Mouse (Mus musculus) megakaryocyte progenitor cell, adult 5-6 weeks (primary cell): ENCODE measurements around the gene Fam160a1. TPM values are rescaled to one million over a fixed set of nuclear protein-coding genes. Genes with fewer than 3 reads are reported as not detected.

ENCODE experiments used
- ATAC-seq: replicated peaks from 2 replicates; pipeline ENCODE4 v1.8.0; 2016; ENCODE audit warnings: mild to moderate bottlenecking, moderate TSS enrichment, inconsistent platforms; ENCODE audit not compliant: poor library complexity
- total RNA-seq, 2 experiments: library from RNA; stranded (forward) in 1 of 2; stranded (reverse) in 1 of 2; fragments of 157-497, 149-512 nt in 1 of 2; fragments of 200-1000 nt in 1 of 2; gene quantifications; 2 replicates each; pipeline versions ENCODE4 v1.2.3 to v1.2.4; 2015 to 2017

Fam160a1 gene
- total RNA-seq, 2 experiments from 2014 or later = not detected

DNA sequence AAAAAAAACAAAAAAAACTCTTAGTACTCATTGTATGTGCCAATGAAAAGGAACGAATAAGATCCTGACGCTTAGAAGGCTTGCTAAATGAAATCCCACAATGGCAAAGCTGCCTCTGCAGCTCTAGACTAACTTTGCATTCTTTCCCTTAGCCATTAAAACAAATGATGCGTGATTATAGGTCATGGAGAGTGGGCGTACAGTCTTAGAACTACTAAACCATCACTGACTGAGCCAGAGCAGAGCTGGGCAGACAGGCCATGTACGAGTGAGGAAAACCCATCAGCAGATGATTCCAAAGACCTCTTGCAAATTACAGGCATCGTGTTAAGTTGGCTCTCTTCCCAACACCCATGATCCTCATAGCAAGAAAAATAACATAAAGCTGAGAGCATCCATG, 10.7 kb upstream of the Fam160a1 start:
- ATAC-seq = no peak

- ATAC-seq = no peak
These were observed 10.2 kb upstream of the Fam160a1 start for GRCm38 (mm10) chr3:85827283-85827682.

- ATAC-seq = no peak
These were observed 3.9 kb upstream of the Fam160a1 start for GRCm38 (mm10) chr3:85820839-85821548.

GRCm38 (mm10) chr3:85819319-85819718, 2.2 kb upstream of the Fam160a1 start:
- ATAC-seq = no peak

GRCm38 (mm10) chr3:85814241-85814640, 2.9 kb downstream of the Fam160a1 start:
- ATAC-seq = no peak

- no peak for ATAC-seq
These were observed 3.7 kb downstream of the Fam160a1 start for GRCm38 (mm10) chr3:85813101-85814014.

DNA sequence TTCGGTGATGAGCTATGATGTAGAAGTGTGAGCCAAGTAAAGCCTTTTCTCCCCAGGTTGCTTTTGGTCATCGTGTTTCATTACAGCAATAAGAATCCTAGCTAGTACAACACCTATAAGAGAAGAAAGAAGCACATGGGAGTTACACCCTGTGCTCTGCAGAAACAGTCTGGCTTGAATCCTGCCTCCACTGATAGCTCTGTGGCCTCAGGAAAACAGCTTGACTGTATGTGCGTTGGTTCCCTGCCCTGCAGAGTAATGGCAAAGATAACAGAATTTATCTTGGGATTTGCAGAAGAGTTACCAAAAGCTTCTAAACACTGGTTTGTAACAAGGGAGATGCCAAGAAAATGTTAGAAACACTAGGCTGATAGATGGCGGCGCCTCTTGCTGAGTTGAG, 5.1 kb downstream of the Fam160a1 start:
- ATAC-seq = no peak

- peak; percentile 60 for ATAC-seq
These were observed 23.9 kb downstream of the Fam160a1 start for GRCm38 (mm10) chr3:85793166-85793565.

DNA sequence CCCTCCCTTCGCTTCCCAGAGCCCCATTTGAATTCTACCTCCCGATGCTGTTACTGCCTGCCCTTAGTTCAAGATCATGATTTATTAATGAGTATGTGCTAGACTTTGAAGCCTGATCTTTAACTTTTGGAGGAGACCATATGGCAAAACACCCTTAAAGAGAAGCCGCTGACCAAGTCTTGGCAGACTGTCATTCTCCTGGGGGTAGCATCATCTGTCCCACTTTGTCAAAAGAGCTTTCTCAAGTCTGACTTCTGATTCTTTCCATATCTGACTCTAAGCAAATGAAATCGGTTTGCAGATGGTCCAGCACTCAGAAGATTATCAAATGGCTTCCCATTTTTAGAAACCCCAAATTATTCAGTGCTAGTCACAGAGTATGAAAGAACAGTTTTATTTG, 27.3 kb downstream of the Fam160a1 start:
- no peak for ATAC-seq

- no peak for ATAC-seq
These were observed 30.6 kb downstream of the Fam160a1 start for GRCm38 (mm10) chr3:85786501-85786900.

DNA sequence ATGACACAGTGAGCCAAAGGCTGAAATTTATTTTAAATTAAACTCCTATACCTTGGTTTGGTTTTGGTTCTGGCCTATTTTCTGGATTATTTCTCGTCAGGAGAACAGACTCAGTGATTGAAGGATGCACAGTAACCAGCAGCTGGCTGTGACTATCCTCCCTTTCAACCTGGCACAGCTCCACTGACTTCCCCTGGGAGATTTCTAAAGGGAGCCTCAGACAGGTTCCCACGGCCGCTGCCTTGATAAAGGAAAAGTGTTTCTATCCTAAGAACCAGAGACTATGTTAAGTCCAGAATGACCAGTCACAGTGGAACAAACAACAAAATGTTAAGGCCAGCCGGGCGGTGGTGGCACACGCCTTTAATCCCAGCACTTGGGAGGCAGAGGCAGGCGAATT, 36.2 kb downstream of the Fam160a1 start:
- no peak for ATAC-seq

GRCm38 (mm10) chr3:85780332-85780731, 36.8 kb downstream of the Fam160a1 start:
- no peak for ATAC-seq

DNA sequence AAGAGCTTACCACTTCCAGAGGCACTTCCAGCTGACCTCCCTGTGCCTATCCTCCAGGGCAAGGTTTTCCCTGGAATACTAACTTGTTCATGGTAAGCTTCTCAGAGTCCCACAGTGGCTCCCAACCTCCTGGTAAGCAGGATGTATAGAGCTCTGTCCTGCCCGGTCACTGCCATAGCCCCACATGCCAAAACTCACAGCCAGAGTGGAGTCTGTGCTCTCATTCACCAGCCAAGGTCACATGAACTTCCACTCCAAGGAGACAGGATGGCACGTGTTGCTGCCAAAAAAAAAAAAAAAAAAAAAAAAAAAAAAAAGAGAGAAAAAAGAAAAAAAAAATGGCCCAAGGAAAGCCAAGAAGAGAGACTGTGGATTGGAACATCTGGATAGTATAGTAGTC, 39.2 kb downstream of the Fam160a1 start:
- ATAC-seq = no peak

DNA sequence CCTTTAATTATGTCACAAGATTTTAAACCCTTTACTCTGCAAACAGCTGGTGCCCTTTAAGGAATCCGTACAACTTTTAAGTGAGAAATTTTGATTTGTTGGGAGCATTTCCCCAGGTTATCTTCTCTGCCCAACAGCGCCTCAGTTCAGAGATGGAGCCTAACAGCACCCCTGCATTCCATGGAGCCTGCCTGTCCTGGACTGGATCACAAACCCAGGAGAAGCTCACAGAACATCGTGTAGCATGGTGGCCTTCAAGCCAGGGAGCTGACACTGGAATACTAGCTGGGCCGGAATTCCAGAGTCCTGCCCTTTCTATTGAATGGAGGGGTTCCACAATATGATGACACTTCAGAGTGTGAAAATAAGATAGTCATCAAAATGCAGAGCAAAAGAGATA, 39.7 kb downstream of the Fam160a1 start:
- no peak for ATAC-seq

DNA sequence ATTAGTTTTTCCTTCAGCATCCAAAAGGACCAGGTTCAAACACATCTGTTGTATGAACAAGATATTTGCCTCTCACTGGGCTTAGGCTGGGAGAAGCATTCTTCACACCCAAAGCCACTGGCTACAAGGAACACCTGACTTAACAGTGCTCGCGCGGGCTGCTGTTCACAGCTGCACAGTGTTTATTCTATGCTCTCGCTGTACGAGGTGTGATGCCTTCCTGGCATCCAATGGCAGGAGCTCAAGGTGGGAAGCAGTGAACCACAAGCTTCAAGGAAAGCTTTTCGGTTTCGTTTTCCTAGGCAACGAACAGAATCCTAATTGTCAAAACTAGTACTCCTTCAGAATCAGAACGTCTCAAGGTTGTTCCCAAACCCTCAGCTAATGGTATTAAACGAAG, 40.4 kb downstream of the Fam160a1 start:
- no peak for ATAC-seq

- no peak for ATAC-seq
These were observed 41.0 kb downstream of the Fam160a1 start for GRCm38 (mm10) chr3:85776126-85776525.

DNA sequence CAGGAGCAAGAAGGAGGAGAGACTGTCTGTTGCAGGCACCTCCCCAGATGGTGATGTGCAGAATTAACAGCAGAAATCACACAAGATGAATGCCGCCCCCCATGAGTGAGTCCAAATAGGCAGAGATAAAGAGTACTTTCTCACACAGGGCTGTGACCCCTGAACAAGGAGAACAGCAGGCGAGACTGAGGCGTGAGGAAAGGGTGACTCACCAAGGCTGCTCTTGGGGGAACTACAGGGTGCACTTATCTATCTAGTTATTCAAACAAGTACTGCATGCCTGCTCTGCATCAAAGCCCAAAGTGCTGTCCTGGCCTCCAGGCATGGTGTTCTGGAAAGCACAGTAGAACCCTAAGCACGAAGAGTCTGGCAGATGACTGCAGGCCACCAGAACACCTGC, 43.2 kb downstream of the Fam160a1 start:
- ATAC-seq = no peak

DNA sequence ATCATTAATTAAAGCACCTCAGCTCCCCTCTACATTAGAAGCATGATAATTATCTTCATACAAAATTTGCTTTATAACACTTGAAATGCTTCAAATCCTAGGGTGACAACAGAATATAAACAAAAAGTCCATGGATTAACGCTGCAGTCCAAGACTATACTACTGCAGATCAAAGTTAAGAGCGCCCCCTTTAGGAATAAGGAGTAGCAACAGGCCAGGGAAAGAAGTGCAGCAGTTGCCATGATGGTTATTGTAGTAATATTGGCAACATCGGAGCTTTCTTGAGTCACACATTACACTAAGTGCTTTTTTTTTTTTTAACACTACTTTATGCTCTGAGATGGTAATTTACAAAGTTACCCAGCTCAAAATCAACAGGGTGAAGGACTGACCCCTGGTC, 43.7 kb downstream of the Fam160a1 start:
- ATAC-seq = 0 out of 2 replicates have a peak, but pooled peaks have one; percentile 46

GRCm38 (mm10) chr3:85764937-85765337, 52.2 kb downstream of the Fam160a1 start:
- no peak for ATAC-seq

- ATAC-seq = no peak
These were observed 52.9 kb downstream of the Fam160a1 start for GRCm38 (mm10) chr3:85764008-85764834.

DNA sequence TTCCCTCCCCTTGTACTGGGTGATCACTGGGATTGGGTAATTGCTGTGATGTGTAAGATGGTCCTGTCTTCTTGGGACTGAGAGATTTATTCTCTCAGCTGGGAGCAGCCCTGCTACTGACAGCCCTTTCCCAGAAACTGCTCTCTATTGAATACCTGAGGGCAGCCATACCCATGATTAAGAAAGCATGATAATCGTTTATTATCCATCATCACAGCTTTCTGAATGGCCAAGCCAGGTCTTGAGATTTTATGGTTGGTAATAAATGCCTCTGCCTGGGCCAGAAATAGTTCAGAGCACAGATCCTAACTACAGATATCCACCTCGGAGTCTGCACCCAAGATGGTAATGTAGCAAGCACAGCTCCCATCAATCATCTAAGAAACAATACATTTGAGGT, 59.1 kb downstream of the Fam160a1 start:
- ATAC-seq = no peak
